Mouse (Mus musculus) heart, adult 2 months (tissue): Measurements from ENCODE around the gene Akirin2. TPM values are rescaled to one million over a fixed set of nuclear protein-coding genes. Genes with fewer than 3 reads are reported as not detected.

Experiments used
- DNase-seq, 2 experiments: peaks; one replicate each; pipeline ENCODE4 v3.0.0; 2021
- H3K27ac ChIP-seq: fragments of 200-600 bp; 2 replicates; pipeline ENCODE4 v1.8.1; 2022
- H3K27me3 ChIP-seq: fragments of 200-500 bp; 2 replicates; pipeline ENCODE4 v1.6.1; 2012; ENCODE audit warnings: mild to moderate bottlenecking, low read length, inconsistent platforms, mixed read lengths; ENCODE audit not compliant: control insufficient read depth, insufficient read depth
- H3K36me3 ChIP-seq: fragments of 200-500 bp; 2 replicates; pipeline ENCODE4 v1.6.1; 2012; ENCODE audit warnings: low read length, inconsistent platforms; ENCODE audit not compliant: control insufficient read depth, insufficient read depth
- H3K4me1 ChIP-seq: fragments of 200-500 bp; 2 replicates; pipeline ENCODE4 v1.6.1; 2011; ENCODE audit warnings: low read length; ENCODE audit not compliant: control insufficient read depth, insufficient read depth
- H3K4me3 ChIP-seq: fragments of 200-600 bp; 2 replicates; pipeline ENCODE4 v1.8.1; 2022
- H3K79me2 ChIP-seq: fragments of 200-500 bp; replicated peaks from 2 replicates; pipeline ENCODE4 v1.6.1; 2012; ENCODE audit warnings: mild to moderate bottlenecking, inconsistent platforms, low read length, moderate library complexity, mixed read lengths; ENCODE audit not compliant: control insufficient read depth, insufficient read depth
- H3K9ac ChIP-seq: fragments of 200-500 bp; 2 replicates; pipeline ENCODE4 v1.6.1; 2012; ENCODE audit warnings: low read depth, mild to moderate bottlenecking, control low read depth, inconsistent platforms, low read length, mixed read lengths
- CTCF ChIP-seq: fragments of 200-600 bp; IDR thresholded peaks from 2 replicates; pipeline ENCODE4 v1.8.1; 2022; ENCODE audit warnings: antibody characterized with exemption, mild to moderate bottlenecking, moderate library complexity
- EP300 ChIP-seq: fragments of 200-500 bp; IDR thresholded peaks from 2 replicates; pipeline ENCODE4 v1.6.1; 2011; ENCODE audit warnings: low read depth, low read length, control low read depth; ENCODE audit not compliant: insufficient read depth
- POLR2A ChIP-seq: fragments of 200-500 bp; IDR thresholded peaks from 2 replicates; pipeline ENCODE4 v1.6.1; 2011; ENCODE audit warnings: mild to moderate bottlenecking, low read depth, low read length, control low read depth; ENCODE audit not compliant: insufficient read depth
- WGBS: fragments of 180-500 bp; shearing (Covaris S2); methylation state at CpG from one replicate; pipeline ENCODE4 v1.1.7; 2018; 5-methylcytosine and 5-hydroxymethylcytosine counted together
- intact Hi-C: fragments of 180-260 bp; cut with DNase I; formaldehyde crosslinking; loops from one replicate; pipeline ENCODE4 v1.15.1; 2025
- polyA plus RNA-seq: library from polyadenylated mRNA; depleted of rRNA; stranded (reverse); fragments of >200 nt; gene quantifications from 2 replicates; pipeline ENCODE4 v1.2.3, GENCODE M21; 2012; rRNA removed
- total RNA-seq, 2 experiments: library from RNA; stranded (reverse); gene quantifications; 2 replicates each; pipeline ENCODE4 v1.2.3; 2021

Gene Akirin2
- total and polyA plus RNA-seq, 3 experiments = 23.8 to 62.4 (median 54.5) TPM

DNA sequence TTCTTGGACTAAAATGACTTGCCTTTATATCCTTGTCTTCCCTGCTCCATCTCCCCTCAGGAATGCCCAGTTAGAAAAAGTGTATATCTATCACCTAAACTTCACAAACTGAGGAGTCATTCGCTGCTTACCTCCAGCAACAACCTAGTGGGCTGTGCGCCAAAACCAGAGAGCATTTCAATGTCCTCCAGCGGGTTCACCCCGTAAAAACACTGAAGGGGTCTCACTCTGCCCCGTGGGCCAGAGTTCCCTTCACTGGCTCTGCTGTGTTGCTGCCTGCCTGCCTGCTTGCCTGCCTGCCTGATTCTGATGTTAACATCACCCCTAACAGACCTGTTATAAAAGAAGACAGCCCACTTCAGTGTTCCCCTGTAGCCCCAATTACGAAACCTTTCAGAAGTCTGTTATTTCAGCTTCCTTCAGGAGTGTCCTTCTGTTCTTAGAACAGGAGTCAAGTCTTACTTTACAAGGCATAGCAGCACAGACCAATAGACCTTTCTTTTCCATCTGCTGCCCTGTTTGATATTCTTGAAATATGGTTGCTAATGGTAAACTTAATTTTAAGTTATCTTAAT, 62.9 kb downstream of the Akirin2 start:
- intact Hi-C loops = loop anchor here (2.0 to 5.0 kb wide), 2 partner anchors 36 to 63 kb away; partner anchors contain the start of gene Akirin2
- Histone ChIP-seq H3K4me1 (peaks cover 6% of the 10 kb centered on the region; the same call in 1 of the 2 replicates), H3K27me3 (no peaks in the 10 kb centered on the region), H3K36me3 (peaks cover 5% of the 10 kb centered on the region; the same call in 1 of the 2 replicates), H3K9ac (no peak overlapping the region), H3K4me3 (peak overlapping the region; percentile 98), H3K27ac (no peak overlapping the region), H3K79me2 (peaks cover 4% of the 10 kb centered on the region; the same call in 1 of the 2 replicates)
- WGBS = 44% methylated on average over 6 of the region's 6 CpGs
- DNase-seq = no peak
- TF ChIP-seq EP300 = no peak
- no peak for TF ChIP-seq CTCF
- TF ChIP-seq POLR2A = no peak

DNA sequence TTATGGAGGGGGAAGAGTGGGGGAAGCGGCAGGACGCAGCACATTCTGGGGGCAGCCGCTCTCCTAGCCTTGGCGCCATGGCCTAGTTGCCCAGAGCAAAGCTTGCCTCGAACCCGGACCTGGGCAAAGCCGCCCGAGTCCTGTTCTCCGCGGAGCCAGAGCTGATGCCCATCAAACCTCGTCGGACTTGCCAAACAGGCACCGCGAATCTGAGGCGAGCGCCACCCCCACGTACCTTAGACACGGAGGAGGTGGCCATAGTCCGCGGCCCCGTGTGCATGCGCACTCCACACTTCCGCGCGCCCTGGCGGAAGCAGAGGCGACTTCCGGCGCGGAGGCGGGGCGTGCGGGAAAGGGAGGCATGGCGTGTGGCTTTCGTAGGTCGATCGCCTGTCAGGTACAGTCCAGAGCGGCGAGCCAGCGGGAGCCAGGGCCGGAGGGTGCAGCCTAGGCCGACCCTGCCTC, 63.9 kb downstream of the Akirin2 start, which contains the start of the genes Orc3 and Rars2:
TSS of gene Orc3 (minus strand) at position 315 of the 465 bp plus-strand sequence.
TSS of gene Rars2 (plus strand) at position 328 of the 465 bp plus-strand sequence.
- peak within 1 kb of the TSS; percentile 98 for H3K4me3 ChIP-seq
- H3K79me2 ChIP-seq = peaks cover 4% of the 10 kb centered on the region; the same call in 1 of the 2 replicates
- H3K36me3 ChIP-seq = peaks cover 5% of the 10 kb centered on the region; the same call in 1 of the 2 replicates
- H3K27ac ChIP-seq = peak within 1 kb of the TSS; percentile 82
- WGBS = under 1% methylated on average over 42 of the region's 42 CpGs
- TF ChIP-seq EP300 (0 out of 2 replicates have a peak, but pooled peaks have one; percentile 21), CTCF (peak; percentile 48), POLR2A (peak; percentile 81)
- peak within 1 kb of the TSS; percentile 93 for H3K9ac ChIP-seq
- H3K4me1 ChIP-seq = peaks cover 6% of the 10 kb centered on the region; the same call in 1 of the 2 replicates
- DNase-seq = peak; percentile 94 to 95
- intact Hi-C loops = loop anchor here (2.0 to 5.0 kb wide), 4 partner anchors 37 to 263 kb away; partner anchors contain the start of genes Akirin2 and Slc35a1
- no peaks in the 10 kb centered on the region for H3K27me3 ChIP-seq

DNA sequence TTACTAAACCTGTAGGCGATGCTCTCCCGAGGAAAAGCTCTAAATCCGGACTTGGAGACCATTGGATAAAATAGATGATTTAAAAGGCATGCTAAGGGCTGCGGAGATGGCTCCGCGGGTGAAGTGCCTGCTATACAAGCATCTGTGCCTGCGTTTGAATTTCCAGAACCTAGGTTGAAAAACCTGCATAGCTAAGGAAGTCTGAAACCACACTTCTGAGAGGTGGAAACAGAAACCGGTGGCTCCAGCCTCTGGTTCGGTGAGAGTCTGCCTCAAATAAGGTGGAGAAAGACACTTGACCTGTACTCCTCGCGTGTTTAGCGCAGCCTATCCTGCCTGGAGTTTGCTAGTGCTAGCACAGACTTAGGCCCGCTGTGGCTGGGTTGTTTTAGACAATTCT, 64.6 kb downstream of the Akirin2 start:
- peak overlapping the region; percentile 82 for H3K27ac ChIP-seq
- H3K27me3 ChIP-seq = no peaks in the 10 kb centered on the region
- no peak for DNase-seq
- no peak for TF ChIP-seq POLR2A
- no peak for TF ChIP-seq EP300
- TF ChIP-seq CTCF = no peak
- WGBS = under 1% methylated on average over 13 of the region's 13 CpGs
- H3K4me1 ChIP-seq = peaks cover 6% of the 10 kb centered on the region; the same call in 1 of the 2 replicates
- H3K79me2 ChIP-seq = peaks cover 4% of the 10 kb centered on the region; the same call in 1 of the 2 replicates
- peaks cover 5% of the 10 kb centered on the region; the same call in 1 of the 2 replicates for H3K36me3 ChIP-seq
- peak overlapping the region; percentile 98 for H3K4me3 ChIP-seq
- intact Hi-C loops = loop anchor here (2.0 to 5.0 kb wide), 3 partner anchors 65 to 262 kb away; partner anchors contain the start of genes Akirin2 and Slc35a1
- peak overlapping the region; percentile 93 for H3K9ac ChIP-seq

DNA sequence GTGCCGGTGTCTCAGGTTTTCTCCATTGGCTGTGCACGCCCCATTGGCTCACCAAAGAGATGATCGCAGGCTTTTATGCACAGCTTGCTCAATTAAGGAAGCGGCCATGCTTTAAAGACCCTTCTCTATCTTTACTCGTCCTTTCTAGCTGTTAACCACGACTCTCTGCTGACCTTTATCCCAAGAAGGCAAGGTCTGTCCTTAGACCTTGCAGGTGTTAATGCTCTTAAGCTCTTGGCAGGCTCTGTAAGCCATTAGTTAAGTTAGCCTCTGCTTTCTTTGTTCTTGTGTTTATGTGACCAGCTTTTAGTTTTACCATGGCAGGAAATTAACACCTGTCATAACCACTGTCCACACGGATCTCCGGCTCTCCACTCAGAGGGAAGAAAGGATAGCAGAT, 65.4 kb downstream of the Akirin2 start:
- H3K27ac ChIP-seq = no peak overlapping the region
- 79% methylated on average over 8 of the region's 8 CpGs for WGBS
- no peak overlapping the region for H3K4me3 ChIP-seq
- DNase-seq = no peak
- H3K36me3 ChIP-seq = peaks cover 5% of the 10 kb centered on the region; the same call in 1 of the 2 replicates
- peaks cover 4% of the 10 kb centered on the region; the same call in 1 of the 2 replicates for H3K79me2 ChIP-seq
- no peak overlapping the region for H3K9ac ChIP-seq
- no peak for TF ChIP-seq CTCF
- TF ChIP-seq POLR2A = no peak
- TF ChIP-seq EP300 = no peak
- intact Hi-C loops = loop anchor here (5.0 kb wide), 2 partner anchors 71 to 261 kb away; partner anchors contain the start of gene Slc35a1
- H3K27me3 ChIP-seq = no peaks in the 10 kb centered on the region
- peaks cover 6% of the 10 kb centered on the region; the same call in 1 of the 2 replicates for H3K4me1 ChIP-seq

Other genes starting within 250 kb of the Akirin2 start
- gene Orc3, start 64.0 kb downstream of the Akirin2 start, total RNA-seq = 10 to 100 TPM; 28.5 to 34.3 TPM
- 17.1 and 37.5 TPM in 2 replicates for gene Orc3, start 64.0 kb downstream of the Akirin2 start, polyA plus RNA-seq
- gene Rars2, start 64.0 kb downstream of the Akirin2 start, total RNA-seq = 10 to 100 TPM; 23.6 to 24.9 TPM
- gene Rars2, start 64.0 kb downstream of the Akirin2 start, polyA plus RNA-seq = 10.1 and 19.8 TPM in 2 replicates
- gene Slc35a1, start 136.5 kb downstream of the Akirin2 start, total RNA-seq = 10 to 100 TPM; 11.1 to 14.0 TPM
- 9.0 and 18.1 TPM in 2 replicates for gene Slc35a1, start 136.5 kb downstream of the Akirin2 start, polyA plus RNA-seq
- under 1 TPM in 1 of 2 experiments, not detected in 1; 0.16 TPM for gene Cfap206, start 179.3 kb downstream of the Akirin2 start, total RNA-seq
- gene Cfap206, start 179.3 kb downstream of the Akirin2 start, polyA plus RNA-seq = 0.23 and 0.47 TPM in 2 replicates
- not detected for gene Gm136, start 205.3 kb downstream of the Akirin2 start, total RNA-seq
- gene Gm136, start 205.3 kb downstream of the Akirin2 start, polyA plus RNA-seq = not detected in 2 replicates
- 10 to 100 TPM; 54.6 to 66.6 TPM for gene Smim8, start 227.5 kb downstream of the Akirin2 start, total RNA-seq
- gene Smim8, start 227.5 kb downstream of the Akirin2 start, polyA plus RNA-seq = 19.1 and 30.0 TPM in 2 replicates